Mouse (Mus musculus): ENCODE measurements around the gene Smc3. TPM values are rescaled to one million over a fixed set of nuclear protein-coding genes. Genes with fewer than 3 reads are reported as not detected.

Gene Smc3
- 52.1 to 60.8 TPM (median 55.6 TPM) in 4 replicates for total RNA-seq (2023; ENCODE audit: inconsistent age)

DNA sequence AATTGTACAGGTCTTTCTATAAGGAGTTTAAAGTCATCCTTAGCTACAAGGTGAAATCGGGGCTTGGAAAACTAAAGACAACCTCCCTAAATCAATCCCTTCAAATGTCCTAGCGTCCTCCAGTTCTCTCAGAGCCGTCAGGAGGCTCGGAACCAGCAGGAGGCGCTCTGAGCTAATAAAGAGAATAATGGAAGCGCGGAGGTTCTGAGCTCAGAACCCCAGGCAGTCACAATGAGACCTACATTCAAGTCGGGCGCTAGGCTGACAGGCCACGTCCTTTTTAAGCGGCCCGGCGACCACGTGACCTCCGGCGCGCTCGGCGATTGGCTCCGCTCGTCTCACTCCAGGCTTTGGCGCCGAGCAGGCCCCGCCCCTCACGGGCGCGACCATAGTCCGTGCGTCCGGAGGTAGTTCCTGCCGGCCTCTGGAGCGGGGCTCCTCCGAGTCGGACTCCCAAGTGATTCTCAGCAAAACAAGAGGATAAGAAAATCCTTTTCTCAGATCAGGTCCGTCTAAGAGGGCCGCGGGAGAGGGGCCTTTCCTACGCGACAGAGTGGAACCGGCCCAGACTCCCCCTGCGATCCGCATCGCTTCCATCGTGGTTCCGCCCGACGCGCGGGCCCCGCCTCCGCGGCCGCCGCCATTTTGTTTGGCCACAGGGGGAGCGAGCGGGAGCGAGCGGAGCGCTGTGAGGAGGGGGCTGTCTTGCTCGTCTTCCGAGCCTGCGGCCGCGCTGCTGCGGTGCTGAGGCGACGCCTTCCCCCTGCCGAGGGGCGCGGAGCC lies at the start of gene Smc3:
Gene Smc3, plus strand, starts transcription at position 642 of the 783 bp plus-strand sequence.

GRCm38 (mm10) chr19:53588968-53589367 lies 11.2 kb upstream of the Smc3 start, which contains the start of gene Nutf2-ps1:
TSS of gene Nutf2-ps1 (minus strand) at chr19:53589068.

GRCm38 (mm10) chr19:53676718-53677634 lies 76.8 kb downstream of the Smc3 start, which contains the start of gene Rbm20:
TSS of gene Rbm20 (plus strand) at chr19:53677306.

Other genes with a start within 250 kb of the Smc3 start
- not detected in 4 replicates for gene Gm10197, start 228.6 kb upstream of the Smc3 start, total RNA-seq (2023; ENCODE audit: inconsistent age)
- 107 to 118 TPM (median 110 TPM) in 4 replicates for gene Smndc1, start 209.8 kb upstream of the Smc3 start, total RNA-seq (2023; ENCODE audit: inconsistent age)
- gene Dusp5, start 71.3 kb upstream of the Smc3 start, total RNA-seq (2023; ENCODE audit: inconsistent age): 80.5 to 94.4 TPM (median 89.0 TPM) in 4 replicates
- gene Nutf2-ps1, start 11.3 kb upstream of the Smc3 start, total RNA-seq (2023; ENCODE audit: inconsistent age): 19.2 to 47.5 TPM (median 25.7 TPM) in 4 replicates
- not detected in 4 replicates for gene Rbm20, start 76.9 kb downstream of the Smc3 start, total RNA-seq (2023; ENCODE audit: inconsistent age)

Data from B cell, adult (primary cell).